Mouse (Mus musculus) megakaryocyte, embryonic 14.5 days (primary cell): ENCODE data around the gene Pnpla6.

Source experiments
- FLI1 ChIP-seq: IDR thresholded peaks from 2 replicates; pipeline ENCODE4 v1.6.1; 2012; ENCODE audit warnings: low read length, inconsistent platforms, mixed read lengths
- GATA1 ChIP-seq: IDR thresholded peaks from 3 replicates; pipeline ENCODE4 v1.6.1; 2012; ENCODE audit warnings: mixed read lengths, low read length, inconsistent platforms, borderline replicate concordance

GRCm38 (mm10) chr8:3470562-3470961, 44.6 kb upstream of the Pnpla6 start, which contains the start of gene Tex45:
- TF ChIP-seq FLI1 (no peak), GATA1 (no peak)
